Mouse (Mus musculus): ENCODE results near the gene Gm42906. TPM values are rescaled to one million over a fixed set of nuclear protein-coding genes. Genes with fewer than 3 reads are reported as not detected.

The Gm42906 gene
- polyA plus RNA-seq, 1 experiment from 2014 or later = 0.52 TPM

DNA sequence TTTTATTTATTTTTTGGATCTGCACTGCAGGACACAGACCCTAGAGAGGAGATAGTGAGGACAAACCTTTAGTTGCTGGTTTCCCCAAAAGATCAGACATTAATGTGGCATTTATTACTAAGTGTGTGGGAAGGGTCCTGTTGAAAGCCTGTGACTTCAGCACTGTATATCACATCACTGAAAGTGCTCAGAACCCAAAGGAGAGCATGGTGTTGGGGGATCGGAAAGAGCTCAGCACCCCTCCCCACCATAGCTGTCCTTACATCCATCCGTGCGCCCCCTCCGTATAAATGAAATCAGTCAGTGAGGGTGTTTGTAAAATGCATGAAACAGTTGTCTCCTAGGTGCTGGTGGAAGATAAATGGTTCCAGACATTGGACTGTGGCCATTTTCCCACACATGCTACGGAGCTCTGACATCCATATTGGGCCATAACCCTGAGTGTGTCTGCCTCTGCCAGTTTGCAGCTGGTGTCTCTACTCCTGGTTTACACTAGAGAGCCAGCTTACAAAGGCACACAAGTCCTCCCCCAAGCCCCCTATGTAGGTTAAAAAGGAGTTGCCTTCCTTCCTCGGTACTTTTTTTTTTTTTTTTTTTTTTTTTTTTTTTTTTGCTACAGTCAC is 301.9 kb downstream of the Gm42906 start:
- no peaks in the 10 kb centered on the region for H3K9me3 ChIP-seq (ENCODE audit: control insufficient read depth, low read length)
- peak overlapping the region; percentile 44 for H3K4me3 ChIP-seq (ENCODE audit: low read depth, low read length)
- H3K27ac ChIP-seq (replicated peaks) = peak overlapping the region; percentile 84
- peak overlapping the region; percentile 60; the same call in 1 of the 2 replicates for H3K9ac ChIP-seq (ENCODE audit: low read length)
- H3K27me3 ChIP-seq (ENCODE audit: control insufficient read depth, insufficient read depth, low read length) = no peaks in the 10 kb centered on the region
- WGBS = 29% methylated on average over 6 of the region's 6 CpGs
- ATAC-seq (ENCODE audit: low FRiP score, low TSS enrichment) (peak; percentile 45; the same call in 1 of the 2 replicates), DNase-seq (ENCODE audit: low spot score) (no peak)
- no peaks in the 10 kb centered on the region for H3K4me1 ChIP-seq (replicated peaks; ENCODE audit: control insufficient read depth, insufficient read depth)
- no peaks in the 10 kb centered on the region for H3K36me3 ChIP-seq (ENCODE audit: control insufficient read depth, insufficient read depth, low read length)
- H3K4me2 ChIP-seq (replicated peaks; ENCODE audit: low read depth) = peak overlapping the region; percentile 53
- TF ChIP-seq EP300 (optimal IDR thresholded peaks at IDR 0.05) = no peak
- no peak for TF ChIP-seq CTCF (IDR thresholded peaks at IDR 0.05; ENCODE audit: low read depth)

DNA sequence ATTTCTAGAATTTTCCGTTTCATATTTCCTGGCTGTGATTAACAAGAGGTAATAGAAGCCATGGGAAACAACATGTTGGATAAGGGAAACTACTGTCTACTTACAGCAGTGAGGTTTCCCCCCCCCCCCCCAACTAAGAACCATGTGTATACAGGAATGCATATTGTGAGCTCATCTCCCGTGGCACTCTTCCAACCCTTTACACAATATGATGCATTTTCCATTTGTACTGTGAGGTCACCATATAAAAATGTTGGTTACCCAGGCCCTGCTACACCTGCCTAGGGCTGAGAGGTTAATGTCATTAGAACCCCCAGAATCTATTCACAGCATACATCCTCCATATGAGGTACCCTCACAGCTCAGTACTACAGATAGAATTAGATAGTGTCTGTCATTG is 310.1 kb downstream of the Gm42906 start:
- WGBS = 67% methylated on average over 2 of the region's 2 CpGs
- ATAC-seq (ENCODE audit: low FRiP score, low TSS enrichment) = 0 out of 2 replicates have a peak, but pooled peaks have one; percentile 49
- no peak overlapping the region for H3K4me2 ChIP-seq (replicated peaks; ENCODE audit: low read depth)
- 0 out of 2 replicates have a peak, but pooled peaks cover 3% of the 10 kb centered on the region for H3K4me1 ChIP-seq (replicated peaks; ENCODE audit: control insufficient read depth, insufficient read depth)
- H3K27me3 ChIP-seq (ENCODE audit: control insufficient read depth, insufficient read depth, low read length) = no peaks in the 10 kb centered on the region
- H3K4me3 ChIP-seq (ENCODE audit: low read depth, low read length) = no peak overlapping the region
- H3K27ac ChIP-seq (replicated peaks) = no peak overlapping the region
- no peaks in the 10 kb centered on the region for H3K9me3 ChIP-seq (ENCODE audit: control insufficient read depth, low read length)
- no peak for DNase-seq (ENCODE audit: low spot score)
- TF ChIP-seq EP300 (optimal IDR thresholded peaks at IDR 0.05) = no peak
- no peak for TF ChIP-seq CTCF (IDR thresholded peaks at IDR 0.05; ENCODE audit: low read depth)
- H3K36me3 ChIP-seq (ENCODE audit: control insufficient read depth, insufficient read depth, low read length) = no peaks in the 10 kb centered on the region
- no peak overlapping the region for H3K9ac ChIP-seq (ENCODE audit: low read length)

DNA sequence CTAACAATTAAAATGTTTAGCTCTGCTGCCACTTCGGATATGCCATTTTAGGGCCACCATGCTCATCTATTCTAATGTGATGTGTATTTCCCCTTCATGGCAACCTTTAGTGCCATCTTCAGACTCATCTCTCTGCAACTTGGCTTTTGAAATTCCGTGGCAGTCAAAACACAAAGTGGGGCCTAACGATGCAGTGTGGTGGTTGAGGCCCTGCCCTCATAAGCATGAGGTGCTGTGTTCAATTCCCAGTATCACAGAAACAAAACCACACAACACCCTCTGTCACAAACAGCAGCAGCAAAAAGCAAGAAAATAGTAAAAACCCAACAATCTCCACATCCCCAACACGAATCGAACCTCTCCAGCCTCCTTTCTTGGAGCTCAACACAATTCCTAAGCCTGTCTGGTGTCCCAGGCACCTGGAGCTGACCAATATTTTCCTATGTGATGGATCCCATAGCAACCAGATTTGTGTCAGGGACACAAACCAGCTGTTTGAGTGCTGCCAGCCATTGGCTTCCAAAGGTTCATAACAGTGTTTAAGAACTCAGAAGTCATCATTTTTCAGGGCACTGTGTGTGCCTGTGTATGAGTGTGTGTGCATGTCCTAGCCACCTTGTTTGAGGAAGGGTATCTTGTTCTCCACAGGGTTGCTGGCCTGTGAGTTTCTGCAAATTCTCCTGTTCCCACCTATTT is 311.6 kb downstream of the Gm42906 start:
- peak overlapping the region; percentile 14; the same call in 1 of the 2 replicates for H3K27ac ChIP-seq (replicated peaks)
- no peak overlapping the region for H3K4me2 ChIP-seq (replicated peaks; ENCODE audit: low read depth)
- H3K4me1 ChIP-seq (replicated peaks; ENCODE audit: control insufficient read depth, insufficient read depth) = 0 out of 2 replicates have a peak, but pooled peaks cover 3% of the 10 kb centered on the region
- WGBS = 75% methylated on average over 5 of the region's 5 CpGs
- no peaks in the 10 kb centered on the region for H3K9me3 ChIP-seq (ENCODE audit: control insufficient read depth, low read length)
- ATAC-seq (ENCODE audit: low FRiP score, low TSS enrichment) = no peak
- no peak for DNase-seq (ENCODE audit: low spot score)
- H3K36me3 ChIP-seq (ENCODE audit: control insufficient read depth, insufficient read depth, low read length) = no peaks in the 10 kb centered on the region
- TF ChIP-seq CTCF (IDR thresholded peaks at IDR 0.05; ENCODE audit: low read depth) (no peak), EP300 (optimal IDR thresholded peaks at IDR 0.05) (no peak)
- no peak overlapping the region for H3K4me3 ChIP-seq (ENCODE audit: low read depth, low read length)
- no peak overlapping the region for H3K9ac ChIP-seq (ENCODE audit: low read length)
- H3K27me3 ChIP-seq (ENCODE audit: control insufficient read depth, insufficient read depth, low read length) = no peaks in the 10 kb centered on the region

DNA sequence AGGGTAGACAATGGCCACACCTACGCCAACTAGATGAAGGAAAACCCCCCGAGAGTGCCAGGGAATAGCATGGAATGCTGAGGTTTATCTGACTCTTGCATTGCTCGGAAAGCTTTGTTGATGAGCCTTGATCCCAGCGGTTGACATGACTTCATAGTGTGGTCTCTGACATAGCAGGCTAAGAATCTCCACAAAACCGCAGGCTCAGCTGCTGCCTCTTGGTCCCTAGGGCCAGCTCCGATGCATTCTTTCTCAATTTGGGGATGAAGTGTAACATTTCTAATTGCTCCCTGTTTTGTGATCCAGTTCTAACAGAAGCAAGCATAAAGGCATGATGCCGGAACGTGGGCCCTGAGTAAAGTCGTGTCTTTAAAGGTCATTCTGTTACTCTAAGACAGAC is 315.2 kb downstream of the Gm42906 start:
- no peak for DNase-seq (ENCODE audit: low spot score)
- no peak for TF ChIP-seq EP300 (optimal IDR thresholded peaks at IDR 0.05)
- no peak for TF ChIP-seq CTCF (IDR thresholded peaks at IDR 0.05; ENCODE audit: low read depth)
- WGBS = 75% methylated on average over 9 of the region's 9 CpGs
- H3K36me3 ChIP-seq (ENCODE audit: control insufficient read depth, insufficient read depth, low read length) = no peaks in the 10 kb centered on the region
- no peak overlapping the region for H3K4me3 ChIP-seq (ENCODE audit: low read depth, low read length)
- no peak for ATAC-seq (ENCODE audit: low FRiP score, low TSS enrichment)
- 0 out of 2 replicates have a peak overlapping the region, but pooled peaks have one; percentile 1 for H3K27ac ChIP-seq (replicated peaks)
- H3K4me2 ChIP-seq (replicated peaks; ENCODE audit: low read depth) = no peak overlapping the region
- no peak overlapping the region for H3K9ac ChIP-seq (ENCODE audit: low read length)
- H3K27me3 ChIP-seq (ENCODE audit: control insufficient read depth, insufficient read depth, low read length) = no peaks in the 10 kb centered on the region
- no peaks in the 10 kb centered on the region for H3K9me3 ChIP-seq (ENCODE audit: control insufficient read depth, low read length)
- 0 out of 2 replicates have a peak, but pooled peaks cover 3% of the 10 kb centered on the region for H3K4me1 ChIP-seq (replicated peaks; ENCODE audit: control insufficient read depth, insufficient read depth)

DNA sequence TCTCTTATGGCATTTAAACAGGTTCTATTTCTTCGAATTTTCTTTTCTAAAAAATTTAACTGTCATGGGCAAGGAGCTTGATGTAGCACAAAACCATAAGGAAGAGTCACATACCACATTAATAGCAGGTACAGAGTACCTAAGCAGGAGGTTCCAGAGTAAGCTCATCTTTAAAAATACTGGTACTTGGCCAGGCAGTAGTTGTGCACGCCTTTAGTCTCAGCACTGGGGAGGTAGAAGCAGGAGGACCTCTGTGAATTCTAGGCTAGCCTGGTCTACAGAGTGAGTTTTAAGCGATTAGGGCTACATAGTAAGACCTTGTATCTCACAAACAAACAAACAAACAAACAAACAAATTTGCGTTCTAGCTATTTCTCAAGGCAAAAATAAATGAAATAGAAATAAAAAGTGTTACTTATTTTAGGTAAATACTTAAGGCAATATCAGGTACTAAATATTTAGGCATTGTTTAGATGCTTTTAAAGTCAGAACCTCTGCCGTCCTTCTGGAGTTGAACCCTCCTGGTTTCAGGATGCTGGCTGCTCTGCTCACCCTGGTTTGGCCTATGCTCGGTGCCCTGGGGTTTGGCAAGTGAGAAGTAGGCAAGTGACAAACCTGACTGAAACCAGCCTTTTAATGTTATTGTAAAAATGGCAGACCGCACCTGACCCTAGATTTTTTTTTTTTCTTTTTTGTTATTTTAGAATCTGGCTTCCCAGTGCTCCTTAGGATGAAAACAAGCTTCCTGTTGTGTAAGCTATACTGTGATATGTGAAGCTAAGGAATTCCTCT is 316.7 kb downstream of the Gm42906 start:
- no peak overlapping the region for H3K27ac ChIP-seq (replicated peaks)
- no peak for DNase-seq (ENCODE audit: low spot score)
- H3K4me2 ChIP-seq (replicated peaks; ENCODE audit: low read depth) = no peak overlapping the region
- ATAC-seq (ENCODE audit: low FRiP score, low TSS enrichment) = no peak
- 0 out of 2 replicates have a peak, but pooled peaks cover 2% of the 10 kb centered on the region for H3K4me1 ChIP-seq (replicated peaks; ENCODE audit: control insufficient read depth, insufficient read depth)
- no peaks in the 10 kb centered on the region for H3K36me3 ChIP-seq (ENCODE audit: control insufficient read depth, insufficient read depth, low read length)
- WGBS = 80% methylated on average over 7 of the region's 7 CpGs
- no peaks in the 10 kb centered on the region for H3K9me3 ChIP-seq (ENCODE audit: control insufficient read depth, low read length)
- H3K27me3 ChIP-seq (ENCODE audit: control insufficient read depth, insufficient read depth, low read length) = no peaks in the 10 kb centered on the region
- no peak overlapping the region for H3K4me3 ChIP-seq (ENCODE audit: low read depth, low read length)
- no peak overlapping the region for H3K9ac ChIP-seq (ENCODE audit: low read length)
- TF ChIP-seq EP300 (optimal IDR thresholded peaks at IDR 0.05) = no peak
- TF ChIP-seq CTCF (IDR thresholded peaks at IDR 0.05; ENCODE audit: low read depth) = no peak

Data from stomach, postnatal 0 days (tissue).